Mouse (Mus musculus) gonadal fat pad, adult 2 months (tissue): ENCODE results near the gene Plekhg6. TPM values are rescaled to one million over a fixed set of nuclear protein-coding genes. Genes with fewer than 3 reads are reported as not detected.

ENCODE experiments used
- DNase-seq: peaks from one replicate; pipeline ENCODE4 v3.0.0-alpha.2; 2012; ENCODE audit warnings: low read depth
- polyA plus RNA-seq: library from polyadenylated mRNA; depleted of rRNA; stranded (reverse); fragments of >200 nt; gene quantifications from 2 replicates; pipeline ENCODE4 v1.2.3, GENCODE M21; 2012; rRNA removed

The Plekhg6 gene
- polyA plus RNA-seq, result 2.1 and 2.8 TPM in 2 replicates

DNA sequence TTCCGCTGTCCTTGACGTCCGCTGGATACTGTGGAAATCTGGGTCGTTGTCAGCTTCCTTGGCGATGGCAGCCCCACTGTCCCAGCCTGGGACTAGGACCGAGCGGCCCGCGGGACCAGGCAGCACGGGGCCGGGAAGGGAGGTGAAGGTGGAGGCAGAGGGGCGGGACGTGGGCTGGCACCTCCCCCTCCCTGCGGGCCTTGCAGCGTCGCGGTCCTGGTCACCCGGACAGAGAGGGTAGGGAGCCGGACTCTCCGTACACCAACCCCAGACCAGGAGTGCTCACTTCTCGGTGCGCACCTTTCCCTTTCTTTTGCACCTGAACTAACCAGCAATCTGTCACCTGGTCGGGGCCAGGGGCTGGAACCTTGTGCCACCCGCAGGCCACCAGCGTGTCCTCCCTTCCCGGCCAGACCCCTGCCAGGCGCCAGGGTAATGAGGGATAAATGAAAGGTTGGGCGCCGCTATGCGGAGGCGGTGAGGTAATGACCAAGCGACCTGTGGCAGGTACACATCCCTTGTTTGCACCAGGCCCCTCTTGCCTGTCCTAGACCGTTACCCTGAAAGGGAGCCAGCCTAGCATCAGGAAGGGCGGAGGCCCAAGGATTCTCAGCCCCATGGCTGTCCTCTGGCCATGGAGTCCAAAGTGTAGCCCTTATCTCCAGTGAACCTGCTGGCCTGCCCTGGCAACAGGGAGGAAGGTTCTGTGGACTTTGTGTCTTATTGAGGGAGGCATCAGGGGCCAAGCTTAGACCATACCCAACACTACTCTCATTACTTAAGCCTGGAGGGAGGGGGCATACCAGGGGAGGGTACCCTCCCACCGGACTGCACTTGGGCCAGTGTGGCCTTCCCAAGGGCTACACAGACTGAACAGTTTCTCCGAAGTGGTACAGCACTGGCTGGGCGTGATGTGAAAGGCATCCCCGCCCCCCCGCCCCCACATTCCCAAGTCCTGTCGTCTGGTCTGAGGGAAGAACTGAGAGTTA lies at the start of gene Plekhg6:
TSS of gene Plekhg6 (minus strand) at position 422 of the 989 bp plus-strand sequence.
- no peak for DNase-seq

DNA sequence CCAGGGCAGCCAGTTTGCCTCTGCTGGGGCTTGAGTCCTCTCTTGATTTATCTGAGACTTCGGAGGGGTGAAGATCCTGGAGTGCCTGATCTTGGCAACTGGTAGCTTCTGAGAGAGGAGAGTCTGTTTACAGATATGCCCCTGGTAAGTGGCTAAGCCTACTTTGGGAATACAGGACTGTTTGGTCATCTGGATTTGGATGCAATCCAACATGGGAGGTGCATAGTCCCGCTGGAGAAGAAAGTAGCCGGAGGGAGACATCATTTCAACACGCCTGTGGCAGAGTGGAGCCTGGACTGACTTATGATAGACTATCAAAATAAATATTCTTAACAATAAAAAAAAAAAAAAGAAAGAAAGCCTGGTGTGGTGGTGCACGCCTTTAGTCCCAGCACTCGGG lies 49.1 kb upstream of the Plekhg6 start:
- DNase-seq, result no peak

DNA sequence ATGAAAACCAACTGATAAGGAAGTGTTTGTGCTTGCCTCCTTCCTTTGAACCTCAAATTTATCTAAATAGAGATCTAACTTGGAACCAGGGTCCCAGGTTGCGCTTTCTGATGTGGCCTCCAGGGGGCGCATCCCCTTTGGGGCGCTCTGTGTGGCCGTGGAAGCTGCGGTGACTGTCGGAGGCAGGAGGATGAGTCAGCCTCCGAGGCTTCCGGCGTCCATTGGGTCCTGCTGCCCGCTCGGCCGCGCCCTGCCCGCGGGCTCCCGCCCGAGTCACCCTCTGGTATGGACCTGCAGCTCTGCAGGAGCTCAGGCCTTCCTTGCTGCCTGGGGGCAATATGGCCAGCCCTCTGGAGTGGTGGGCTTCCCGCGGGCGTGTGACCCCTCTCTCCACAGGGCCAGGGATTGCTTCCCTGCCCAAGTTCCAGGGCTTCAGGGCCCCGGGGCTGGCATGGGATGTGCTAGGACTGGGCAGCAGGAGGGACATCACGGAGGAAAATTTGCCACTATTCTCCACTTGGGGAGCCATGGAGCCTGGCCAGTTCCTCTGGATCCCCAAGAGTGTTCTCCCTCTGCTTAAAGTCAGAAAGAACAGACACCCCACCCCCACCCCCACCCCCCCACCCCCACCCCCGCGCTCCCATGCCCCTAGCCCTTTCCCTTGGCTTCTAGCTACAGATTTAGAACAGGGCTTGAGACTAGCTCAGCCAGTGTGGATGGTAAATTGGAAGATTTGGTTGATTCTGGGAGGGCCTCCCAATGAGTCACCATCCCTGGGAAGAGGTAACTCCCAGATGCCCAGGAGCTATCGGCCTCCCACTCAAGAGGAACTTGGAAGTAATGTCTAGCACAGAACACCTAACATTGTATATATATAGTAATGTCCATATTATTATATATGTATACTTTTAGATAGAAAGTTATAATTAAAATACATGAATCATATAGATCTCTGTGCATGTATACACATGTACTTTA lies 46.1 kb upstream of the Plekhg6 start:
- no peak for DNase-seq

DNA sequence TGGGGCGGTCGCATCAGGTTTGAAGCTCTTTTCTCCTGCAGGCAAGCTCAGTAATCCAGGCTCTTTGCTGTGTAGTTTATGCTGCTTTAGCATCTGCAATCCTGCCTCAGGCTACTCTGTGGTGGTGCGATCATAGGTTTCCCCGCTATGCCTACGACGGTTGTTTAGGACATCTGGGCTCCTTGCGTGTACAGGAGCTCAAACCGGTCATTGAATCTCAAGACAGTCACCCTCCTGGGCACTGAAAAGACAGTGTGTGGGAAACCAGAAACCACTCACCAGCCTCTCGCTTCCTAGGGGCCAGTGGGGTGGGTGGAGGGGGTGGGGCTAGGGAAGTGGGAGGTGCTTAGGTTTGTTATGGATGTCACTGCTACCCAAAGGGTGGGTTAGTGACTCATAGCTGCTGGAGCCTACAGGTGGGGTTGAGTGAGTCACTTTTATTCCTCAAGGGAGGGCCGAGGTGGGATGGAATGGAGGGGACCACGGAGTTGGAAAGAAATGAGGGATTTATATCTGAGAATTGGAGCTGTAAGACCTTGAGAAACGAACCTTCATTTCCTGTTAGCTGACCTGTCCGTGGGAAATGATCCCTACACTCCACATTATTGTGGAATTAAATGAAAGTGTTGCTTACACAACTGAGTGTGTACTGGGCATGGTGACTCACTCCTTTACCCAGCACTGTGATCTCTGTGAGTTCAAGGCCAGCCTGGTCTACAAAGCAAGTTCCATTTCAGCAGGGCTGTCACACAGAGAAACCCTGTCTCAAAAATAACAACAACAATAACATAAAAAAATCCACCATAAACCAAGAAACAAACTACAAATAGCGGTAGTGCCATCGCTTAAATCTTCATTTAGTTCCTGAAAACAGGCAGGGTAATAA lies 44.9 kb upstream of the Plekhg6 start:
- DNase-seq, result no peak

DNA sequence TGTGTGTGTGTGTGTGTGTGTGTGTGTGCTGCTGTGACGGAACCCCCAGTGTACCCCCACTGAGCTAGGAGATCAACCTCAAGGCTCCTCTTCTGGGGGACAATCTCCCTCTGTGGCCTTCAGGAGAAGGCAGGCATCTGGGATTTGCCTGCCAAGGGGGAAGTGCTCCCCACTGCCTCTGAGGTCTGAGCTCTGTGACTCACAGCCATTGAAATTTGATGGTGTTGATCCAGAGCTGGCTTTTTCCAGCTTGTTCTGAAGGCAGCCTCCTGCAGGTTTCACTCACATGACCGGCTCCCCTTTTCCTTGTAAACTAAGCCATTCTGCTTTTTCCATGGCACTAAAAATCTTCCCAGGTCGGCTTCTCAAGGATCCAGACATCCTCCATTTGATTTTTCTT lies 43.6 kb upstream of the Plekhg6 start:
- no peak for DNase-seq

DNA sequence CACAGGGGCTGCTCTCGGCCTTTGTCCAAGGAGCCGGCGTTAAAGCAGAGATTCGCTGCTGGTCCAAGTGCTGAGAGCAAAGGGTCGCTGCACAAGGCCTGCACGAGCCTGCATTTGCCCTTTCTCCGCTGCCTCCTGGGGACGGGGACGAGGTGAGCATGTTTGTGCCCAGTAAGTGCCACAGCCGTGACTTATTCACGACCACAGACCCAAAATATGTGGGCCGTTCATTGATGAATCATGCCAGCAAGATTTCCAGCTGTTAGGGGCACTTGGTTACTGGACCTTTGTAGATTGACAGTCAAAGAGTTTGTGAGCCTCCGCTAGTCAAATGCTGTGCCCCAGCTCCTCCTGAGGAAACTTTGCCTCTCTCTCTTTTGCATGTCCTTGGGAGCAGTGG lies 42.9 kb upstream of the Plekhg6 start:
- no peak for DNase-seq

DNA sequence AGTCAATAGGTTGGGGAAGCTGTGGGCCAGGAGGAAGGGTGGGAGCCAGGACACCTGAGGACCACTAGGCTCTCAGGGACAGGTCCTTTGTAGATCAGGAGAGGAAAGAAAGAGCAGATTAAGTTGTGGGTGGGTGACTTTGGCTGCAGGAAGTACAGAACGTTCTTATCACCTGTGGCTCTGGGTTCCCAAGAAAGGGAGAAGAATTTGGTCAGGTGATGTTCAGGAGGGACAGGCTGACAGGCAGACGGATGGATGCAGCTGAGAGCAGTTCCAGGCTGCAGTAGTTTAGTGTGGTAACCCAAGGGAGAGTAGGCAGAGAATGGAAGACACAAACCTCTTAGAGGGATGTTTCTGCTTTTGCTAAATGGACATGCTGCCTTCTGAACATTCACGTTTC lies 42.5 kb upstream of the Plekhg6 start:
- no peak for DNase-seq

DNA sequence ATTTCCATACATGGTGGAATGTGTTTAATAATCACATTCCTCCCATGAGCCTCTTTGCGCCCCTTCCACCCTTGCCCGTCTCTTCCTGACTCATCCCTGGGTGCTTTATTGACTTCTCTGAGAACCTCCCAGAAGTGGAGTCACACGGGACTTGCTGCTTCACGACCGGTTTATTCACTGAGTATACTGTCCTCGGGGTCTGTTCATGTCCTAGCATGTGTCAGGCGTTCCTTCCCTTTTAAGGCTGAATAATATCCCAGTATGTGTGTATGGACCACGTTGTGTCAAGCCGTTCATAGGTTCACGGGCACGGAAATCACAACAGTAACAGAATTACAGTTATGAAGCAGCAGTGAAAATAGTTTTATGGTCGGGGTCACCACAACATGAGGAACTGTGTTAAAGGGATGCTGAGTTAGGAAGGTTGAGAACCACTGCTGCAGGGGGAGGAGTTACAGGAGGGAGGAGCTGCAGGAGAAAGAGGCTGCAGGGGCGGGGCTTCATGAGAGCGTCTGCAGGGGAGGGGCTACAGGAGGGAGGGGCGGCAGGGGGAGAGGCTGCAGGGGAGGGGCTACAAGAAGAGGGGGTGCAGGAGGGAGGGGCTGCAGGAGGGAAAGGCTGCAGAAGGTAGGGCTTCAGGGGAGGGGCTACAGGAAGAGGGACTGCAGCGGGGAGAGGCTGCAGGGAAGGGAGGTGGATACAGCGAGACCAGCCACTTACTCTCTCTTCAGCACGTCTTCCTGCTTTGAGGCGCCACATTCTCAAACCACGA lies 41.6 kb upstream of the Plekhg6 start:
- peak; percentile 88 for DNase-seq

DNA sequence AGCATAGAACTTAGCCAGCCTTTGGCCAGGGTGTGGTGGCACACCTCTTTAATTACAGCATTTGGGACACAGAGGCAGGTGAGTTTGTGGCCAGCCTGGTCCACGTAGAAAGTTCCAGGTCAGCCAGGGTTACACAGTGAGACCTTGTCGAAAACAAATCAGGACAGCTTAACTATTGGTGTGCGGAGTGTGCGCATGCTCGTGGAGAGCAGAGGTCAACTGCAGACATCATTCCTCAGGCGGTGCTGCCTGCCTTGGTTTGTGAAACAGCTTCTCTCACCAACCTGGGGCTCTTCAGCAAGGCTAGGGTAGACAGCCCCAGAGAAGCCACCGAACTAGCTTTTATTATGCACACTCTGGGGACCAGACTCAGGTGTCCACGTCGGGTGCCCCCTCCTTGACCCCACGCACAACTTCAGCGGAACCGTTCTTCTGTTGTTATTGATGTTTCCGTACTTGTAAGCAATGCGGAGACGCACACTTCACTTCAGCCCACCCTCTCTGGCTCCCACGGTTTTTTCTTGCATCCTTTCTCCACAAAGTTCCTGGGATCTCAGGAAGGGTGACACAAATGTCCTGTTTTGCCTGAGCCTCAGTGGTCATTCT lies 40.0 kb upstream of the Plekhg6 start:
- DNase-seq, result no peak

DNA sequence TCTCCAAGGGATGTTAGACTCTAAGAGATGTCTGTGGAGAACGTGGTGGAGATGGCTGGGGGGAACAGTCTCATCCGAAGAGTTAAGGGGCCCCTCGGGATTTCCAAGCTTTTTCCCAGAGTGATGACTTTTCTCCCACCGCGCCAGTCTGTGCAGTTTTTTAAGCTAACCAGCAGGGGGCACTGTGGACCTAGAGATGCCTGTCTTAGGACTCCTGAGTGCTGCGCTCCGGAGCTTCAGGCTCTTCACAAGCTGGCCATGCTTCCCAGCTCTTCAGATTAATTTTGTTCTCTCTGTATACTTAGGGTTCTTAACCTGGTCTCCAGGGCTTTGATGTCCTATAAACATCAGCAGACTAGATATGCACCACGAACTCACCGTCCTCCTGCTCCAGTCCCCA lies 38.2 kb upstream of the Plekhg6 start:
- no peak for DNase-seq

DNA sequence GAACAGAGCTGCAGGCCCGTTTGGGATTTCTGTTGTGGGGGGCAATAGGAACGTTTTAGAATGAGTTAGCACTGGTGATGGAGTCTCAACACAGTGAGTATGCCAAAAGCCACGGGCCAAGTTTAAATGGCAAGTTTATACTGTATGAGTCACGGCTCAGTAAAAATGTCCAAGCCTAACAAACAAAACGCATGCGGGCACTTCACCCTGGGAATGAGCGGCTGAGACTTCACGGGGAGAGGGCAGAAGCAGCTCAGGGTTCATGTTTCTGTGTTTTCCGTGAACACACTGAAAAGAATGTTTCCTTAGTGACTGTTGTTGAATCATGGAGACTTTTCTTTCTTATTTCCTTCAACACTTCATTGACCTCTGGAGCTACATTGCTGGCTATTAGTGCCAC lies 32.7 kb upstream of the Plekhg6 start:
- DNase-seq, result no peak

DNA sequence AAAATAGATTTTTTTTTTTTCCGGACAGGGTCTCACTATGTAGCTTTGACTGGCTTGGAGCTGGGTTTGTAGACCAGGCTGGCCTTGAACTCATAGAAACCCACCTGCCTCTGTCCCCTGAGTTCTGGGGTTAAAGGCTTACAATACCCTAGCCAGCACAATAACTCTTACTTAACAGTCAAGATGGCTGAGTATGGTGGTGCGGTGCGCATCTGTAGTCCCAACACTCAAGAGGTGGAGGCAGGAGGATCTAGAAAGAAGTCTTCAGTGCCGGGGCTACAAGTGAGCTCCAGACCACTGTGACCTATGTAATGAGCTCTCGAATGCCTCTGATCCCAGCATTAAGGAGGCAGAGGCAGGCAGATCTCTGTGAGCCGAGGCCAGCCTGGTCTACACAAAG lies 31.1 kb upstream of the Plekhg6 start:
- DNase-seq, result no peak

DNA sequence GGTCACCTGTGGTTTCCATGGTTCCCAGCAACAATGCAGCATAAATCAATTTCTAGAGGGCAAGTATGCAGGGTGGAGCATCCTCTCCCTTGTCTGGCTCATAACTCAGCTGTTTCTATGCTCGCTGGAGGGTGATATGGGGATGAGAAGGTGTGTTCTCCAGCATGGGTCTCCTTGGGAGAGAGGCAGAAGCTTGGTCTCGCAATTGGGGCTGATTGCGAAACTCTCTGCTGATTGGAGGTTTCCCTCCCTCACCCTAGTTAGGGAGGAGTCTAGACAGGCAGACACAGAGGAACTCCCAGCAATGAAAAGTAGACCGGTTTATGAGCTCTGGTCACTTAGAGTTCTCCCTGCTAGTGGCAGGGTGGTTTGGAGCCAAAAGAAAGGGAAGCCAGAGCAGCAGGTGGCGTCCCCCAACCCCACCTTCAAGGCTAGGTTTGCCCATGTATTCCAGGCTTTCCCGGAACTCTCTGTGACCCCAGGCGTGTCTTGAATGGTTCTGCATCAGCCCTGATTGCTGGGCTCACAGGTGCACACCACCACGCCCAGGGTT lies 30.5 kb upstream of the Plekhg6 start:
- DNase-seq, result peak; percentile 58

DNA sequence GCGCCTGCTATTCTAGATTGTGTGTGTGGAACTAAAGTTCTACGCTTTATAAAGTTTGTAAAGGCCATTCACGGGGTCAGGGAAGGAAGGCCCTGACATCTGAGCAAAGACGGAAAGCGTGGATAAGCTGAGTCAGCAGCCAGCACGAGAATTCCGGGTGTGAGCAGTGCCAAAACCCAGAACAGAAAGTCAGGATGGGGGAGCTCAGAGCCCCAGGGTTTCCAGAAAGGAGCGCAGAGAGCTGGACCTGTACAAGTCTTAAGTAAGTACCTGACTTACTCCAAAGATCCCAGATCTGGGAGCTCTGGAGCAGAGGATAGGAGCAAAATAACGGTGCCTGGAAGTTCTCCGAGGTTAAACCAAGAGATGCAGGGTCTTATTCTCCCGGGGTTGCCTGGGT lies 30.0 kb upstream of the Plekhg6 start:
- no peak for DNase-seq

DNA sequence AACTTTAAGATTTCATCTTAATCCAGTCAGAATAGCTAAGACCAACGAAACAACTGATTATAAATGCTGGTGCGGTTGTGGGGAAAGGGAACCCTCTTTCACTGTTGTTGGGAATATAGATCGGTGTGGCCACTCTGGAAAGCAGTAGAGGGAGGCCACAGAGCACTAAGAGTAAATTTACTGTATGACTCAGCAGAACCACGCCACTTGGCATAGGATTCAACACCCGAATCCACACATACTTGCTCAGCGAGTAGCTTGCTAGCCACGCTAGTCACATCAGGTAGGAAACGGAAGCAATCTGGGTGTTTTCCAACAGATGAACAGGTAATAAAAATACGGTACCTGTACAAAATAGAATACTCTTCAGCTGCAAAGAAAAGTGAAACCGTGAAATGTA lies 27.1 kb upstream of the Plekhg6 start:
- no peak for DNase-seq

DNA sequence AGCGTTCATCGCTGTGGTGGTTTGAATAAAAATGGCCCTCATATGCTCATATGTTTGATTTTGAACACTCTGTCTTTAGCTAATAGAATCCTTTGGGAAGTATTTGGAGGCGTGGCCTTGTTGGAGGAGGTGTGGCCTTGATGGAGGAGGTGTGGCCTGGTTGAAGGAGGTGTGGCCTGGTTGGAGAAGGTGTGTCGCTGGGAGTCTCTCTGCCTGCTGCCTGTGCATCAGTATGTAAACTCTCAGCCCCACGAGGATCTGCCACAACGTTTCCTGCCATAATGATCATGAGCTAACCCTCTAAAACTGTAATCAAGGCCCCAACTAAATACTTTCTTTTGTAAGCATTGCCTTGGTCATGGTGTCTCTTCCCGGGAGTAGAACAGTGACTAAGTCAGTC lies 26.6 kb upstream of the Plekhg6 start:
- no peak for DNase-seq

DNA sequence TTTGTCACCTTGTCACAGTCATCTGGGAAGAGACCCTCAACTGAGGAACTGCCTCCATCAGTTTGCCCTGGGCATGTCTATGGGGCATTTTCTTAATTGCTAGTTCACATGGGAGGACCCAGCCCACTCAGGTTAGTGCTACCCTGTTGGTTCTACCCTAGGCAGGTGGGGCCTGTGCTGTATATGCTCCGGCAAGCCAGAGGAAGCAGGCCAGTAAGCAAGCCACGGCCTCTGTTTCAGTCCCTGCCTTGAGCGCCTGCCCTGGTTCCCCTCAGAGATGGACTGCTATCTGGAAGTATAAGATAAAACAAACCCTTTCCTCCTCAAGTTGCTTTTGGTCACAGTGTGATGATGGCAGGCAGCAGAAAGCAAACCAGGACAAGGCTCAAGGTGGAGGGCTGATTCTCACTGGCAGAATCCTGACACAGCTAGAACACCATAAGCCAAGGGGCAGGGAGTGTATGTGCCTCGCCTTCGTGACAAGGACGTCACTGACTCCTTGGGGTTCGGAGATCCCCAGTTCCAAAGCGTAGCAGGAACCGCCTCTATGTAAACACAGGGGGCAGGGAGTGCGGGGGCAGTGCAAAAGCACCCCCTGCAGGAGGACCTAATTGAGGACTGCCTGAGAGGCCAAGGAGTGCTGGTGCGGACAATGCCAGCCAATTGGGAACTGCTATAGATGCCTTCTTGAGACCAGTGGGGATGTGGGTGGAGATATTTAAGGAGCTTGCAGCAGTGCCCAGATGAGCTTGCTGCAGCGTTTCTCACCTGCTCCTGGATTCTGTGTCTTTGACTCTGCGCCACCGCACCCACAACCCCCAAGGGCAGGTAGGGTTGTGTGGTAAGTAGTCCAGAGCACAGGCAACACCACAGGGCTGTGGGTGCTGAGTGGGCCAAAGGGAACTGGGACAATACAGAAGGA lies 25.1 kb upstream of the Plekhg6 start:
- DNase-seq, result no peak

DNA sequence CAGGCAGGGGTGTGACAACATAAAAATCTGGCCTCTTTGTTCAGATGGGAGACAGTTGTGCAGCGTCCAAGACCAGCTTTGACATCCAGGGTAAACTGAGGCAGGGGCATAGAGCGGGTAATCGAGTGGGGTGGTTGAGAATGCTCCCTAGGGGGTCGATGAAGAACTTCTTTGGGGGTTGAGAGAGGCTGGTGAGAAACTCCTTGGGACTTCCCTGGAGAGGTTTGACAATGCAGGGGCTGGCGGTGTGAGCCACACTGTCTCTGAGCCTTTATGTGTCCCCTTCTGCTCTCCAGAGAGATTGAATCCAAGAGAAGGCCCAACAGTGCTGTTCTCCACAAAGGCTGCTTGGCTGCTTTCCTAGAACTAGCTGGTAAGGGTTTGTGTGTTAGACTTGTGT lies 9.3 kb upstream of the Plekhg6 start:
- no peak for DNase-seq

DNA sequence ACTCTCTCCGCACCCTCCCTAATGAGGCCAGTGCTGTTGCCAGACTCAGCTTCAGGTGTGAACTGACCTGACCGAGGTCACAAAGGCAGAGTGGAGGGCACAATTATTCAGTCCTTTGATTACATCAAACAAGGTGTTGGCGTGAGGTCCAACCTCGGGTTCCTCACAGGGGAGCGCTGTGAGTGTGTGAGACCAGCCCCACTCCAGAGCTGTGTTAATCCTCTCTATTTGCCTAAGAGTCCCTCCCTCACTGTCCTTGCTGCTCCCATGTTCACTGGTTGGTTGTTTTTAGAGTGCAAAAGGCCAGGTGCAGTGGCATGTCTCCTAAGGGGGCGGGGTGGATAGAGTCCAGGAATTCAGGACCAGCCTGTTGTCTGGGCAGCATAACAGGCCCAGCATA lies 5.5 kb upstream of the Plekhg6 start:
- no peak for DNase-seq
